Mouse (Mus musculus): ENCODE data around the gene Icosl.
"Not testable (repeated sequence)": the region's sequence is repeated elsewhere in the genome, so short reads cannot be mapped to it uniquely, and the experiment has no call there.

The Icosl gene

GRCm38 (mm10) chr10:78124137-78124536 lies 55.0 kb downstream of the Icosl start:
- not testable (repeated sequence) for DNase-seq

DNA sequence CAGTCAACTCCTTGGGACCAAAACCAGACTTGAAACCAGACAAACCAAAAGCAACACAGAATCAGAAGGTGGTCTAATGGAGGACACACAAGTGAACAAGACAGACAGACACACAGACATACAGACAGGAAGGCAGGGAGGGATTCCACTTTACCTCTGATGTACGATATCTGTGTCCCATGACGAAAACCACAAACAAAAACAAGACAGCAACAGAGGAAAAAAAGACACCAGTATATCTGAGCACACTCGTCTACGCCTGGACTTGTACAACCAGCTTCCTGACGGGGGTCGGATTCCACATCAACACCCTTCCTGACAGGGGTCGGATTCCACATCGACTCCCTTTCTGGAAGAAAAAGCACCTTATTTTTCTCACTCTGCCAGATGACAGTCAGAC lies 56.0 kb downstream of the Icosl start:
- not testable (repeated sequence) for DNase-seq

DNA sequence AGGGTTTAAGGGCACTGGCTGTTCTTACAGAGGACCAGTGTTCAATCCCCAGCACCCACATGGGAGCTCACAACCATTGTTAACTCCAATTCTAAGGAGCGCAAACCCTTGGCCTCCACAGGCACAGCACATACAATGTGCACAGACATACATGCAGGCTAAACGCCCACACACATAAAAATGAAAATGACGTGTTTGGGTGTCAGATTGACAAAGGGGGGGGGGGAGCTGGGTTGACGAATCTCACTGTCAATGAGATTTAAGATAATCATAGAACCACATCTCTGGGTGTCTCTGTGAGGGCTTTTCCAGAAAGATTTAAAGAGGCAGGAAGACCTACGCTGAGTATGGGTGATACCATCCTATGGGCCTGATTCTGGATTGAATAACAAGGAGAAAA lies 57.2 kb downstream of the Icosl start:
- DNase-seq, result no peak

GRCm38 (mm10) chr10:78127046-78127870 lies 58.2 kb downstream of the Icosl start:
- DNase-seq, result no peak

DNA sequence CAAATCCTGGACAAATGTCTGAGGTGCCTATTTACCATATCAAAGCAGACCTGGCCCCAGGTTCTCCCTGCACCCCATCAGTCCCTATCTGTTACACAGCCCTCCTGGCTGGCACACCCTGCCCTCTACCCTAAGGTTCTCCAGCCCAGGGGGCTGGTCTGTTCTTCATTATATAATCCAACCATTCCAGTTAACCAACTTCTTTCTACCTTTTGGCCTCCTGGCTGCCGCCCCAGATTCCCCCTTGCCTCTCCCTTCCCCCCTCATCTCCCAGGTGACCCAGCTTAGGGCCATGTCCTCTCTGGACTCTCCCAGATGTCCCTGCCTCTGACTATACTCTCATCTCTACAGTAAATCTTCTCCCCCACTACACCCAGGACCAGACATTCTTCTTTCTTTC lies 58.8 kb downstream of the Icosl start:
- peak; percentile 49 for DNase-seq

- no peak for DNase-seq
Measured at GRCm38 (mm10) chr10:78128647-78129046, 59.5 kb downstream of the Icosl start.

DNA sequence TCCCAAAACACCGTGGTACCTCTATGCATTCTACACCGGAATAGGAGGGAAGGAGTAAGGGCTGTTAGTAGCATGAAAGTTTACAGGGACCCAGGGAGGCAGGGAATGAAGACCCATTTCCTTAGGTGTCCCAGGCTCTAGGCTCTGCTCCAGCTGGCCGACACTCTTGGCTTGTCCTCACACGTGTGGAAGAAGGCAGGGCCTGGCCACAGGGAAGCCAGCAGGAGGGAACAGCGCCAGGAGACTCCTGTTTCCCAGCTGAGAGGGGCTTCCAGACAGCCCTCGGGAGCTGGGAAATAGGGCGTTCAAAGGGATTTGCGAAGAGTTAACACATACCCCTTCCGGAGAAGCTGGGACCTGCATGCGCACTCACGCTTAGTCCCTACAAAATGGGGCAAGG lies 60.3 kb downstream of the Icosl start:
- peak; percentile 52 for DNase-seq

DNA sequence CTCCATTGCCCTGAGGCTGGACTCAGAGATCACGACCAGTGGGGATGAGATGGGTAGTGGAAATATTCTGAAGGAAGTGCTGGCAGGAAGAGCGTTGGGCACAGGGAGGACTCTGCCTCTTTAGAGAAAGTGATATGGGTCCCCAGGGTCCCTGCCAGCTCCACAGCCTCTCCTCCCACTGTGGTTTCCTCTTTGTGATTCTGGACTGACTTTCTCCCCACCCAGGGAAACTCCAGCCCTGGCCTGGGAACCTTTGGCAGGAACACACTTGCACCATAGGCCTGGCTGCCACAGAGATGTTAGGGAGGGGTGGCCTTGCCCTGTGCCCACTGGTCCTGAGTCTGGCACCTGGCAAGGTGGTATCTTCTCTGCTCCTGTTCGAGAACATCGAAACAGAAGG lies 60.9 kb downstream of the Icosl start:
- DNase-seq, result no peak

Data from kidney, adult 18-20 months (tissue).